Mouse (Mus musculus) bone marrow, adult 2 months (tissue): Measurements from ENCODE around the gene Iqcn. TPM values are rescaled to one million over a fixed set of nuclear protein-coding genes. Genes with fewer than 3 reads are reported as not detected.
A peak's percentile ranks its signal among the peaks of the same experiment; 100 is the strongest.

Experiments
- H3K27ac ChIP-seq: fragments of 200-500 bp; 2 replicates; pipeline ENCODE4 v1.5.1; 2012; ENCODE audit warnings: low read depth, mild to moderate bottlenecking, control low read depth, inconsistent platforms, low read length; ENCODE audit not compliant: control insufficient read depth, poor library complexity, insufficient read depth
- H3K4me1 ChIP-seq: fragments of 200-500 bp; 2 replicates; pipeline ENCODE4 v1.6.1; 2011; ENCODE audit warnings: low read length; ENCODE audit not compliant: control insufficient read depth, insufficient read depth
- H3K4me3 ChIP-seq: fragments of 200-500 bp; replicated peaks from 2 replicates; pipeline ENCODE3; 2011; ENCODE audit warnings: mild to moderate bottlenecking, low read depth, low read length, control low read depth; ENCODE audit not compliant: control insufficient read depth
- CTCF ChIP-seq: fragments of 200-500 bp; IDR thresholded peaks from 2 replicates; pipeline ENCODE4 v1.5.1; 2011; ENCODE audit warnings: low read length, control low read depth; ENCODE audit not compliant: control insufficient read depth, insufficient read depth
- POLR2A ChIP-seq: fragments of 200-500 bp; IDR thresholded peaks from 2 replicates; pipeline ENCODE4 v1.6.1; 2011; ENCODE audit warnings: low read depth, mild to moderate bottlenecking, control low read depth, low read length, borderline replicate concordance; ENCODE audit not compliant: control insufficient read depth
- WGBS: fragments of 180-500 bp; shearing (Covaris S2); methylation state at CpG from one replicate; pipeline ENCODE4 v1.1.7; 2018; 5-methylcytosine and 5-hydroxymethylcytosine counted together
- polyA plus RNA-seq: library from polyadenylated mRNA; stranded (reverse); fragments of >200 nt; gene quantifications from 2 replicates; pipeline ENCODE4 v1.2.4, GENCODE M21; 2011; ENCODE audit warnings: low replicate concordance; ENCODE audit not compliant: missing spikeins, insufficient read depth, insufficient read length

The Iqcn gene
- polyA plus RNA-seq, result 0.29 TPM in 1 of 2 replicates, not detected in the other

DNA sequence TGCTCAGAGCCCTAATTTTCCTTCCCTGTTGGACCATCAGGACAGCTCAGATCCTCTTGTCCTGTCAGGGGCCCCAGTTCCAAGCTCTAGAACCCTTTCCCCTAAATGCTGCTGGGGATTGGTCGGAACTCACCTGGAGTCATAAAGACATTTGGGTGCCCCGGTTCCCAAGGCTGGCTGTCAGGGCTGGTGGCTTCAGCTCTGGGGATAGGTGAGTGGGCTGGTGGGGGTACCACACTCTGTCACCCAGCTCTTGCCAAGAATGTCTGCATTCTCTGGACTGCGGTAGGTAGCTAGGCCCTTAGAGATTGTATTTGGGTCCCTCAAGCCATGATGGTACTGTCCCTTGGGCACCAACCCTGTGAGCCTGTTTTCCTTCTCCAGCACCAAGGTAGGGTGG, at the start of gene Iqcn:
TSS of gene Iqcn (plus strand) at position 171 of the 400 bp plus-strand sequence.
- Histone ChIP-seq H3K4me3 (no peak within 1 kb of the TSS), H3K4me1 (no peaks in the 10 kb centered on the region), H3K27ac (no peak within 1 kb of the TSS)
- WGBS, result 96% methylated on average over 3 of the region's 3 CpGs
- TF ChIP-seq CTCF, result no peak
- TF ChIP-seq POLR2A, result no peak

DNA sequence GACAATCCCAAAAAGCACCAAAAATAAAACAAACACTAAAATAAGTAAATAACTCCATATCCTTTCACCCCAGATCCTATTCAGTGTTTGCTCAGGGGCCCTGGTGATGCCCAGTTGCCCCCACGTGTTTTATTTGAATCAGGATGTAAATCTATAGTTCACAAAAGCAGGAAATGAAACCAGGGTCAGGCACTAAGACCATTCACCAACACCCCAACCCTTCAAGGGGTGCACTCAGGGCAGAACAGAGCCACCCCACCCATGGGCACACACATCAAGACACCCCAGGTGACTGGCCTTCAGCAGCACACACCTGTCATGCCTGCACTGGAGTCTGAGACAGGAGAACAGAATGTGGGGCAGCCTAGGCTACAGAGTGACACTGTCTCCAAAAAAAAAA, 49.1 kb upstream of the Iqcn start:
- Histone ChIP-seq H3K4me3 (no peak overlapping the region), H3K27ac (0 out of 2 replicates have a peak overlapping the region, but pooled peaks have one; percentile 5), H3K4me1 (no peaks in the 10 kb centered on the region; the same call in 1 of the 2 replicates)
- TF ChIP-seq POLR2A (no peak), CTCF (no peak)
- WGBS, result 26% methylated on average over 1 of the region's 1 CpGs

DNA sequence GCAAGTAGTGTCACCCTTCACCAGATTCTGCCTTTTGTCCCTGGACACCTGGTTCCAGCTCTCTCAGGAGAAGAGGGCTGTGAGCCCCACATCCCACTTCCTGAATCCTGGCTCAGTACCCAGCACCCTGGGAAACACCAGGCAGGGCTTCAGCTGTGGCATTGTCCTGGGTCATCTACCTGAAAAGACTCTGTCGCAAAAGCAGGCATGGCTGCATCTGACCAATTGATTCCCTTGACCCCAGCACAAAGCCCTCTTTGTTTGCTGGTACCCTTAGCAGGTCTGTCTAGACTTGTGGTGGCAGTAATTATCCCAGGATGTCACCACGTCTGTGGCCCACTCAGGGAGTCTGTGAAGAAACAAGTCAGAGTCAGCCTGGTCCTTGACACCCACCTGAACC, 47.8 kb upstream of the Iqcn start:
- TF ChIP-seq CTCF, result no peak
- TF ChIP-seq POLR2A, result no peak
- Histone ChIP-seq H3K4me1 (no peaks in the 10 kb centered on the region; the same call in 1 of the 2 replicates), H3K4me3 (no peak overlapping the region), H3K27ac (no peak overlapping the region)
- WGBS, result 84% methylated on average over 2 of the region's 2 CpGs

DNA sequence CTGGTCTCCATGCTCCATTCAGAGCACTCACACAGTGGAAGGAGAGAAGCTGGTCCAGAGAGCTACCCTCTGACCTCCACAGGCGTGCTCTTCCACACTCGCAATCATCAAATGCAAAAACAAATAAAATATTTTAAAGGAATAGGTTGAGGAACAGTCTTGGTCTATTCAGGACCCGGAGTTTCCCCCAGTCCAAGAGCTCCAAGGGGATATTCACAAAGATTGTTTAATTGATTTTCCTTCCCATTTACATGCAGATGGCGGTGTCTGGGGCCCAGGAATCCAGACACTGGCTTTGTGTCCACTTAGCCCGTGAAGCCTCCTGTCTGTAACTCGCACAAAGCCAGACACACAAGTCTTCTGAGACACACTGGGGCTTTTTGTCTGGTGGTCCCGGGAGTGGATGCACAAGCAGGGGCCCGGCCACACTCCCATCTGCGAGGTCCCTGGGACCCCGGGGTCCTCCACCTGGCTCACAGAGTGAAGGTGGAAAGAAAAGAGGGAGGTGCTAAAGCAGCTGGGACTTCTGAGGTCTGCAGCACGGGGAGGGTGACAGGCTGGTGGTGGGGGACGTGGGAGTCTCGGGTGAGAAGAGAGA, 47.0 kb upstream of the Iqcn start:
- Histone ChIP-seq H3K4me3 (no peak overlapping the region), H3K27ac (no peak overlapping the region), H3K4me1 (no peaks in the 10 kb centered on the region; the same call in 1 of the 2 replicates)
- WGBS, result 88% methylated on average over 13 of the region's 13 CpGs
- TF ChIP-seq POLR2A (no peak), CTCF (no peak)

DNA sequence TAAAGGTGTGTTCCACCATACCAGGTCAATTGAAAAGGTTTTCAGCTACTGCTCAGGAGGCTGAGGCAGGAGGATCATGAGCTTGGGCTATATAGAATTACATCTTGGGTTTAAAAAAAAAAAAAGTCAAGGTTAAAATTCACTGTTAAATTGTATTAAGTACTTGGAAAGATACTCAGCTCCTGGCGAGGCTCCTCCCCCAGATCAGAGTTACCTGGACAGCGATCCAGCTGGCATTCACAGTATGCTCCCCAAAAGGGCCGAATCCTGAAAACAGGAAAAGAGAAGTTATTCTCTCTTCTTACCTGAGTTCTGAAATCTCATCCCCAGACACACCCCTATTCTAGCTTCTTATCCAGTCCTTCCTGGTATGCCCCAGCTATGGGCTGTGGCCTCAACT, 46.0 kb upstream of the Iqcn start:
- 88% methylated on average over 3 of the region's 3 CpGs for WGBS
- H3K4me1 ChIP-seq, result no peaks in the 10 kb centered on the region; the same call in 1 of the 2 replicates
- H3K4me3 ChIP-seq, result no peak overlapping the region
- TF ChIP-seq POLR2A (no peak), CTCF (no peak)
- H3K27ac ChIP-seq, result no peak overlapping the region

DNA sequence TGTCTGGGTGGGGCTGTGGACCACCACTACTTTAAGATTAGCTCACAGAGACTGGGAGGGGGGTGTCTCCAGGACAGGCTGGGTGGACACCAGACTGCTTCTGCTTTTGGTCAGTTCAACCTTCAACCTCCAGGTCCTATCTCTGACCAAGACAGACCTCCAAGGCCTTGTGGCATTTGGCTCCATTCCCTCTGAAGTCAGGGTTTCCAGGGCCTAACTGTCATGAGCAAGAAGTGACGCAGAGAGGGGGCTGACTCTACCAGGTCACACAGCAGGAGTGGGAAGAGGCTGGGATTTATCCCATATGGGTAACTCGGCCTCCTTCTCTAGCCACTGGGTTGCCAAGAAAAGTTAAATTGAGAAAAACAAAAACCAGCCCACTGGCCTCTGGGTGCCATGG, 45.5 kb upstream of the Iqcn start:
- TF ChIP-seq POLR2A (no peak), CTCF (no peak)
- Histone ChIP-seq H3K4me1 (no peaks in the 10 kb centered on the region; the same call in 1 of the 2 replicates), H3K4me3 (no peak overlapping the region), H3K27ac (no peak overlapping the region)
- 81% methylated on average over 2 of the region's 2 CpGs for WGBS

DNA sequence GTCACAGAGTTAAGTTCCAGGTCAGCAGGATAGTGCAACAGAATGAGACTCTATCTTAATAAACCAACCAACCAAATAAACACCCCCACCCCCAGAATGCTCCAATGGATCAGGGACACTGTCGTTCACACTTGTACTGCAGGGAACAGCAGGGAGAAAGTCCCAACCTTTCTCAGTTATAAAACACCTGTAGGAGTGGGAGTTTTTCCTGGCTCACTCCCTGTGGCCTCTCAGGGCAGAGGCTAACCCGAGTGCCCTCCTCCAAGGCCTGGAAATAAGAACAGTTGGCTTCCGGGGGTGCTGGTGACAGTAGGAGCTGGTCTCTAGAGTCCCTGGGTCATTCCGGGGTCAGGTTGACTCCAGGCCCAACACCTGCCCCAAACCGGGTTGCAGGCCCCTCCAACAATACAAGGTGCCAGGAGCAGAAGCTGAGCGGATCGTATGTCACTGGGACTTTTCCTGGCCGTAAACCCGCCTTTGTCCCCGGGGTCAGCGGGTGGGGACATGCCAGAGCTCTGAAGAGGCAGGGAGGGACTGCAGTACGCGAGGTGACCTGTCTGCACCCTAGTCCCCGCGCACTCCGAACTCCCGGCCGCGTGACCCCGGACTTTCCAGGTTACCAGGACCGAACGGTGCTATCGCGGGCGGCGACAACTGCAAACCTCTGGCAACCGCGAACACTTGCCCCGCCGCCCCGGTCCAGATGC, 44.2 kb upstream of the Iqcn start:
- no peaks in the 10 kb centered on the region; the same call in 1 of the 2 replicates for H3K4me1 ChIP-seq
- TF ChIP-seq POLR2A (no peak), CTCF (no peak)
- no peak overlapping the region; the same call in 1 of the 2 replicates for H3K27ac ChIP-seq
- H3K4me3 ChIP-seq, result peak overlapping the region; percentile 88
- WGBS, result 2% methylated on average over 31 of the region's 31 CpGs

DNA sequence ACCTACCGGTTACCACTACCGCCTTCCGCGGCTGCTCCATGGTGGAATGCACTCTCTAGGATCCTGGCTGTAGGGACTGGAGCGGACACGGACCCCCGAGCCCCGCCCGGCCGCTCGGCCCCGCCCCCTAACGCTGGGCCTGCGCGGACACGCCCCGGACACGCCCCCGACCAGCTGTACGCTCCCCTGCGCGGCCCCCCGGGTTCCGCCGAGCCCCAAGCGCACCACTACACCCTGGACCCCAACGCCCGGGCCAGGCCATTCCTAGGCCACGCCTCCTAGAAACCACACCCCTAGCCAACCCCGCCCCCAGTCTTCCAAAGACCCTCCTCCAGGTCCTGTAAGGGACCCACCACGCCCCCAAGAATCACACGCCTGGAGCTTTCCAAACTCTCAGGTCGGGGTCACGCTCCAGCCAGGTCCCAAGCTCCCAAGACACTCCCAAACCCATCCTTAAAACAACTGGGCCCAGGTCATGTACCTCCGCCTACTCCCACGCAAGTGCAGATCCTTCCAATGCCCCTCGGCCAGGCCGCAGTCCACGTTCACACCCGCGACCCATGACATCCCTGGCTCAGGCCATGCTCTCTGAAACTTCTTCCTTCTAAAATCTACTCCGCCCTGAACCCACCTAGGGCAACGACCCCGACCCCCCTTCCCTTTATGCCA, 43.5 kb upstream of the Iqcn start:
- Histone ChIP-seq H3K4me3 (peak overlapping the region; percentile 88), H3K4me1 (no peaks in the 10 kb centered on the region; the same call in 1 of the 2 replicates), H3K27ac (peak overlapping the region; percentile 6; the same call in 1 of the 2 replicates)
- TF ChIP-seq POLR2A, result peak; percentile 26; the same call in 1 of the 2 replicates
- no peak for TF ChIP-seq CTCF
- under 1% methylated on average over 44 of the region's 44 CpGs for WGBS
